Mouse (Mus musculus) CH12.LX (cell line): ENCODE measurements around the gene Smim22.

Experiments used
- CTCF ChIP-seq, 2 experiments: IDR thresholded peaks in 1 of 2; conservative IDR thresholded peaks in 1 of 2; 2 replicates each; pipeline ENCODE4 v1.5.1; 2011 to 2012; ENCODE audit warnings: low read depth in 2 of 2, low read length in 2 of 2, improper control_type of control experiment in 1 of 2, inconsistent platforms in 1 of 2, mild to moderate bottlenecking in 1 of 2, moderate library complexity in 1 of 2
- MAFK ChIP-seq: IDR thresholded peaks from 2 replicates; pipeline ENCODE4 v1.6.1; 2011; ENCODE audit warnings: low read length, improper control_type of control experiment; ENCODE audit not compliant: insufficient replicate concordance
- MAX ChIP-seq: IDR thresholded peaks from 2 replicates; pipeline ENCODE4 v1.6.1; 2011; ENCODE audit warnings: low read length, improper control_type of control experiment
- RAD21 ChIP-seq: IDR thresholded peaks from 2 replicates; pipeline ENCODE4 v1.6.1; 2011; ENCODE audit warnings: low read depth, mild to moderate bottlenecking, low read length, improper control_type of control experiment, moderate library complexity
- TCF12 ChIP-seq: IDR thresholded peaks from 2 replicates; pipeline ENCODE4 v1.6.1; 2014; ENCODE audit warnings: low read depth, mild to moderate bottlenecking, inconsistent platforms, low read length, improper control_type of control experiment
- USF1 ChIP-seq: IDR thresholded peaks from 2 replicates; pipeline ENCODE4 v1.6.1; 2014; ENCODE audit warnings: low read depth, mild to moderate bottlenecking, inconsistent platforms, low read length, improper control_type of control experiment
- ZC3H11A ChIP-seq: IDR thresholded peaks from 2 replicates; pipeline ENCODE4 v1.6.1; 2012; ENCODE audit warnings: low read depth, mild to moderate bottlenecking, inconsistent platforms, low read length, improper control_type of control experiment

GRCm38 (mm10) chr16:5024021-5024420 lies 16.9 kb downstream of the Smim22 start:
- TF ChIP-seq TCF12, result no peak
- no peak for TF ChIP-seq MAX
- TF ChIP-seq ZC3H11A, result no peak
- no peak for TF ChIP-seq CTCF (conservative IDR thresholded peaks at IDR 0.05 in 1 of 2, IDR thresholded peaks at IDR 0.05 in 1 of 2; ENCODE audit: low read depth in 2 of 2, low read length in 2 of 2)
- TF ChIP-seq RAD21, result no peak
- no peak for TF ChIP-seq USF1
- no peak for TF ChIP-seq MAFK
